Mouse (Mus musculus) kidney, postnatal 0 days (tissue): Measurements from ENCODE around the gene Rpa2. TPM values are rescaled to one million over a fixed set of nuclear protein-coding genes. Genes with fewer than 3 reads are reported as not detected.
"Not testable (repeated sequence)": the region's sequence is repeated elsewhere in the genome, so short reads cannot be mapped to it uniquely, and the experiment has no call there.

Source experiments
- ATAC-seq: fragments of 200-750 bp; cut with Nextera tagmentation; replicated peaks from 2 replicates; pipeline ENCODE4 v1.8.0; 2017; ENCODE audit warnings: low read depth, moderate number of reproducible peaks, moderate TSS enrichment, moderate library complexity; ENCODE audit not compliant: low FRiP score
- DNase-seq: peaks from one replicate; pipeline ENCODE4 v3.0.0-alpha.2; 2016; ENCODE audit warnings: low spot score
- H3K27ac ChIP-seq: fragments of 300-500 bp; sonication (generic); 2 replicates; pipeline ENCODE4 v1.5.1; 2014; ENCODE audit warnings: mild to moderate bottlenecking
- H3K27me3 ChIP-seq: fragments of 300-500 bp; sonication (generic); 2 replicates; pipeline ENCODE4 v1.6.1; 2014; ENCODE audit warnings: low read length, mixed read lengths; ENCODE audit not compliant: insufficient read depth
- H3K36me3 ChIP-seq: fragments of 300-500 bp; sonication (generic); 2 replicates; pipeline ENCODE4 v1.6.1; 2014; ENCODE audit warnings: low read length, mixed read lengths; ENCODE audit not compliant: insufficient read depth
- H3K4me1 ChIP-seq: fragments of 300-500 bp; sonication (generic); replicated peaks from 2 replicates; pipeline ENCODE4 v1.6.1; 2014; ENCODE audit warnings: antibody characterized with exemption, low read length, mixed read lengths; ENCODE audit not compliant: insufficient read depth
- H3K4me2 ChIP-seq: fragments of 300-500 bp; sonication (generic); 2 replicates; pipeline ENCODE4 v1.6.1; 2014; ENCODE audit warnings: mild to moderate bottlenecking, low read length, moderate library complexity, mixed read lengths
- H3K4me3 ChIP-seq: fragments of 300-500 bp; sonication (generic); replicated peaks from 2 replicates; pipeline ENCODE4 v1.5.1; 2014; ENCODE audit warnings: low read depth, low read length
- H3K9ac ChIP-seq: fragments of 300-500 bp; sonication (generic); 2 replicates; pipeline ENCODE4 v1.6.1; 2014; ENCODE audit warnings: low read depth, low read length
- H3K9me3 ChIP-seq: fragments of 300-500 bp; sonication (generic); replicated peaks from 2 replicates; pipeline ENCODE4 v1.6.1; 2016; ENCODE audit warnings: low read length, inconsistent platforms, mixed read lengths
- CTCF ChIP-seq: IDR thresholded peaks from 2 replicates; pipeline ENCODE4 v1.5.1; 2016; ENCODE audit warnings: antibody characterized with exemption, low read depth, mild to moderate bottlenecking, moderate library complexity
- WGBS: fragments of 180-500 bp; shearing (Covaris S2); extraction: QIAGEN DNeasy Blood & Tissue Kit; methylation state at CpG from one replicate; pipeline ENCODE4 v1.1.7; 2014; 5-methylcytosine and 5-hydroxymethylcytosine counted together
- polyA plus RNA-seq: library from polyadenylated mRNA; unstranded; fragments of >200 nt; fragmentation: Nextera tagmentation; extraction: Ambion mirVana; gene quantifications from 2 replicates; pipeline ENCODE4 v1.2.1, GENCODE M21; 2015

The Rpa2 gene
- polyA plus RNA-seq, 1 experiment from 2014 or later, result 60.0 TPM

GRCm38 (mm10) chr4:132735389-132735788, 32.7 kb upstream of the Rpa2 start:
- Histone ChIP-seq H3K4me1 (no peaks in the 10 kb centered on the region), H3K4me2 (no peak overlapping the region), H3K9ac (no peak overlapping the region), H3K4me3 (no peak overlapping the region), H3K27me3 (no peaks in the 10 kb centered on the region), H3K27ac (no peak overlapping the region), H3K9me3 (no peaks in the 10 kb centered on the region), H3K36me3 (no peaks in the 10 kb centered on the region)
- WGBS, result 73% methylated on average over 2 of the region's 2 CpGs
- TF ChIP-seq CTCF, result no peak
- DNase-seq (no peak), ATAC-seq (no peak)

GRCm38 (mm10) chr4:132735894-132736293, 32.2 kb upstream of the Rpa2 start:
- WGBS, result 53% methylated on average over 3 of the region's 3 CpGs
- ATAC-seq (no peak), DNase-seq (no peak)
- no peaks in the 10 kb centered on the region for H3K36me3 ChIP-seq
- no peak overlapping the region for H3K27ac ChIP-seq
- H3K9me3 ChIP-seq, result no peaks in the 10 kb centered on the region
- no peak overlapping the region for H3K4me3 ChIP-seq
- TF ChIP-seq CTCF, result peak; percentile 15; the same call in 1 of the 2 replicates
- H3K4me2 ChIP-seq, result no peak overlapping the region
- no peaks in the 10 kb centered on the region for H3K27me3 ChIP-seq
- H3K9ac ChIP-seq, result no peak overlapping the region
- no peaks in the 10 kb centered on the region for H3K4me1 ChIP-seq

GRCm38 (mm10) chr4:132737154-132737553, 31.0 kb upstream of the Rpa2 start:
- H3K27me3 ChIP-seq, ATAC-seq, H3K4me1 ChIP-seq, H3K9ac ChIP-seq, H3K27ac ChIP-seq, H3K4me2 ChIP-seq, H3K36me3 ChIP-seq, H3K9me3 ChIP-seq, H3K4me3 ChIP-seq, DNase-seq: not testable (repeated sequence)
- WGBS, result 89% methylated on average over 9 of the region's 9 CpGs

- Histone ChIP-seq H3K27me3 (no peaks in the 10 kb centered on the region), H3K4me1 (no peaks in the 10 kb centered on the region), H3K9me3 (no peaks in the 10 kb centered on the region), H3K4me2 (no peak overlapping the region), H3K27ac (no peak overlapping the region), H3K4me3 (no peak overlapping the region), H3K36me3 (no peaks in the 10 kb centered on the region), H3K9ac (no peak overlapping the region)
- WGBS, result 90% methylated on average over 7 of the region's 7 CpGs
- no peak for DNase-seq
- TF ChIP-seq CTCF, result no peak
- ATAC-seq, result no peak
Observed at GRCm38 (mm10) chr4:132741491-132741890, 26.6 kb upstream of the Rpa2 start.

- Histone ChIP-seq H3K9me3 (no peaks in the 10 kb centered on the region), H3K9ac (no peak overlapping the region), H3K4me2 (no peak overlapping the region), H3K4me1 (no peaks in the 10 kb centered on the region), H3K4me3 (no peak overlapping the region), H3K27me3 (no peaks in the 10 kb centered on the region), H3K36me3 (no peaks in the 10 kb centered on the region), H3K27ac (no peak overlapping the region)
- TF ChIP-seq CTCF, result no peak
- DNase-seq, result no peak
- ATAC-seq, result no peak
- 62% methylated on average over 11 of the region's 11 CpGs for WGBS
Observed at GRCm38 (mm10) chr4:132743992-132744911, 23.9 kb upstream of the Rpa2 start.

GRCm38 (mm10) chr4:132746911-132747517, 21.1 kb upstream of the Rpa2 start:
- WGBS, result 90% methylated on average over 9 of the region's 9 CpGs
- H3K27ac ChIP-seq, result peak overlapping the region; percentile 56
- DNase-seq, result no peak
- no peak overlapping the region for H3K4me2 ChIP-seq
- no peaks in the 10 kb centered on the region for H3K27me3 ChIP-seq
- H3K4me3 ChIP-seq, result no peak overlapping the region
- no peaks in the 10 kb centered on the region for H3K9me3 ChIP-seq
- no peak for TF ChIP-seq CTCF
- H3K9ac ChIP-seq, result no peak overlapping the region
- ATAC-seq, result no peak
- no peaks in the 10 kb centered on the region for H3K4me1 ChIP-seq
- no peaks in the 10 kb centered on the region for H3K36me3 ChIP-seq
